Mouse (Mus musculus) thymus, adult 2 months (tissue): ENCODE measurements around the gene Ctdsp1. TPM values are rescaled to one million over a fixed set of nuclear protein-coding genes. Genes with fewer than 3 reads are reported as not detected.

Experiments
- DNase-seq: peaks from one replicate; pipeline ENCODE4 v3.0.0; 2021
- H3K27ac ChIP-seq: fragments of 200-500 bp; 2 replicates; pipeline ENCODE4 v1.5.1; 2012; ENCODE audit warnings: low read length, control low read depth; ENCODE audit not compliant: control insufficient read depth, insufficient read depth
- H3K27me3 ChIP-seq: fragments of 200-500 bp; 2 replicates; pipeline ENCODE4 v1.6.1; 2012; ENCODE audit warnings: mild to moderate bottlenecking, low read length, moderate library complexity, mixed read lengths; ENCODE audit not compliant: control insufficient read depth, insufficient read depth
- H3K36me3 ChIP-seq: fragments of 200-500 bp; 2 replicates; pipeline ENCODE4 v1.6.1; 2012; ENCODE audit warnings: mild to moderate bottlenecking, low read length, moderate library complexity; ENCODE audit not compliant: control insufficient read depth, insufficient read depth
- H3K4me1 ChIP-seq: fragments of 200-500 bp; replicated peaks from 2 replicates; pipeline ENCODE4 v1.6.1; 2012; ENCODE audit warnings: low read length; ENCODE audit not compliant: control insufficient read depth, insufficient read depth
- H3K4me3 ChIP-seq: fragments of 200-500 bp; 2 replicates; pipeline ENCODE4 v1.5.1; 2012; ENCODE audit warnings: mild to moderate bottlenecking, low read length, control low read depth, moderate library complexity; ENCODE audit not compliant: control insufficient read depth, insufficient read depth
- CTCF ChIP-seq: fragments of 200-500 bp; IDR thresholded peaks from 2 replicates; pipeline ENCODE4 v1.5.1; 2012; ENCODE audit warnings: mild to moderate bottlenecking, control low read depth, low read length, moderate library complexity, borderline replicate concordance; ENCODE audit not compliant: control insufficient read depth, poor library complexity, insufficient read depth; ENCODE audit errors: extremely low read depth
- POLR2A ChIP-seq: fragments of 200-500 bp; IDR thresholded peaks from 2 replicates; pipeline ENCODE4 v1.6.1; 2012; ENCODE audit warnings: mild to moderate bottlenecking, low read length, control low read depth, moderate library complexity; ENCODE audit not compliant: control insufficient read depth, poor library complexity, insufficient read depth; ENCODE audit errors: extremely low read depth
- WGBS: fragments of 180-500 bp; shearing (Covaris S2); methylation state at CpG from one replicate; pipeline ENCODE4 v1.1.7; 2018; 5-methylcytosine and 5-hydroxymethylcytosine counted together
- polyA plus RNA-seq: library from polyadenylated mRNA; depleted of rRNA; stranded (reverse); fragments of >200 nt; gene quantifications from 2 replicates; pipeline ENCODE4 v1.2.3, GENCODE M21; 2012

The Ctdsp1 gene
- polyA plus RNA-seq, 1 experiment, result 201 TPM

- Histone ChIP-seq H3K27me3 (no peaks in the 10 kb centered on the region), H3K4me3 (no peak overlapping the region), H3K4me1 (no peaks in the 10 kb centered on the region), H3K36me3 (no peaks in the 10 kb centered on the region), H3K27ac (no peak overlapping the region)
- 93% methylated on average over 17 of the region's 17 CpGs for WGBS
- no peak for DNase-seq
- TF ChIP-seq CTCF (no peak), POLR2A (no peak)
Observed at GRCm38 (mm10) chr1:74418747-74419439, 27.6 kb downstream of the Ctdsp1 start.

- Histone ChIP-seq H3K4me3 (no peak overlapping the region), H3K4me1 (no peaks in the 10 kb centered on the region), H3K36me3 (no peaks in the 10 kb centered on the region), H3K27ac (no peak overlapping the region), H3K27me3 (no peaks in the 10 kb centered on the region)
- no peak for DNase-seq
- 94% methylated on average over 9 of the region's 9 CpGs for WGBS
- TF ChIP-seq POLR2A (no peak), CTCF (no peak)
Observed at GRCm38 (mm10) chr1:74419440-74419794, 28.1 kb downstream of the Ctdsp1 start.

GRCm38 (mm10) chr1:74423147-74423546 lies 31.8 kb downstream of the Ctdsp1 start:
- no peak for DNase-seq
- Histone ChIP-seq H3K27ac (no peak overlapping the region), H3K4me3 (no peak overlapping the region), H3K4me1 (no peaks in the 10 kb centered on the region; the same call in 1 of the 2 replicates), H3K36me3 (no peaks in the 10 kb centered on the region), H3K27me3 (no peaks in the 10 kb centered on the region)
- TF ChIP-seq POLR2A (no peak), CTCF (no peak)
- 94% methylated on average over 8 of the region's 8 CpGs for WGBS

GRCm38 (mm10) chr1:74425845-74426244 lies 34.5 kb downstream of the Ctdsp1 start:
- no peak for TF ChIP-seq POLR2A
- TF ChIP-seq CTCF, result no peak
- DNase-seq, result no peak
- Histone ChIP-seq H3K4me1 (peaks cover 2% of the 10 kb centered on the region; the same call in 1 of the 2 replicates), H3K4me3 (no peak overlapping the region), H3K36me3 (no peaks in the 10 kb centered on the region), H3K27me3 (no peaks in the 10 kb centered on the region), H3K27ac (no peak overlapping the region)
- 42% methylated on average over 7 of the region's 7 CpGs for WGBS

- H3K27ac ChIP-seq, result no peak overlapping the region
- peaks cover 2% of the 10 kb centered on the region; the same call in 1 of the 2 replicates for H3K36me3 ChIP-seq
- no peaks in the 10 kb centered on the region for H3K27me3 ChIP-seq
- no peak for DNase-seq
- no peak overlapping the region for H3K4me3 ChIP-seq
- H3K4me1 ChIP-seq, result peaks cover 6% of the 10 kb centered on the region
- over 99% methylated on average over 6 of the region's 6 CpGs for WGBS
- TF ChIP-seq POLR2A, result no peak
Observed at GRCm38 (mm10) chr1:74433220-74433619, 41.9 kb downstream of the Ctdsp1 start.

GRCm38 (mm10) chr1:74434596-74434995 lies 43.3 kb downstream of the Ctdsp1 start:
- H3K27ac ChIP-seq, result no peak overlapping the region; the same call in 1 of the 2 replicates
- no peak overlapping the region for H3K4me3 ChIP-seq
- no peak for TF ChIP-seq POLR2A
- TF ChIP-seq CTCF, result no peak
- 67% methylated on average over 5 of the region's 5 CpGs for WGBS
- H3K36me3 ChIP-seq, result peaks cover 15% of the 10 kb centered on the region
- DNase-seq, result no peak
- H3K4me1 ChIP-seq, result peaks cover 6% of the 10 kb centered on the region
- H3K27me3 ChIP-seq, result no peaks in the 10 kb centered on the region

- Histone ChIP-seq H3K4me3 (no peak overlapping the region), H3K36me3 (peaks cover 18% of the 10 kb centered on the region)
- TF ChIP-seq POLR2A (no peak), CTCF (no peak)
Observed at GRCm38 (mm10) chr1:74435563-74435962, 44.3 kb downstream of the Ctdsp1 start.

More at GRCm38 (mm10) chr1:74435563-74435962, 44.3 kb downstream of the Ctdsp1 start:
- H3K27ac ChIP-seq, result no peak overlapping the region
- no peaks in the 10 kb centered on the region for H3K27me3 ChIP-seq
- 41% methylated on average over 6 of the region's 6 CpGs for WGBS
- DNase-seq, result peak; percentile 9
- H3K4me1 ChIP-seq, result peaks cover 4% of the 10 kb centered on the region; the same call in 1 of the 2 replicates
